Mouse (Mus musculus) neural tube, embryonic 11.5 days (tissue): ENCODE measurements at regions not wholly inside any gene's neighbourhood (a gene's known extent, or its start where the extent isn't known, plus 50 kb on each side); places are given as distances from the start of the nearest gene placed in this dataset.

Experiments used
- ATAC-seq: fragments of 200-750 bp; cut with Nextera tagmentation; 2 replicates; pipeline ENCODE4 v1.8.0; 2017; ENCODE audit warnings: moderate number of reproducible peaks, mild to moderate bottlenecking, moderate TSS enrichment, moderate library complexity; ENCODE audit not compliant: insufficient read depth, low FRiP score, low TSS enrichment
- DNase-seq: peaks from one replicate; pipeline ENCODE4 v3.0.0-alpha.2; 2015; ENCODE audit warnings: low spot score
- H3K27ac ChIP-seq: fragments of 300-500 bp; sonication (generic); 2 replicates; pipeline ENCODE4 v1.5.1; 2014; ENCODE audit warnings: low read depth, mild to moderate bottlenecking, low read length
- H3K27me3 ChIP-seq: fragments of 300-500 bp; sonication (generic); 2 replicates; pipeline ENCODE4 v1.6.1; 2014; ENCODE audit warnings: mild to moderate bottlenecking, low read length, mixed read lengths; ENCODE audit not compliant: control insufficient read depth, insufficient read depth
- H3K36me3 ChIP-seq: fragments of 300-500 bp; sonication (generic); 2 replicates; pipeline ENCODE4 v1.6.1; 2014; ENCODE audit warnings: mild to moderate bottlenecking, low read length, moderate library complexity, mixed read lengths; ENCODE audit not compliant: control insufficient read depth, insufficient read depth
- H3K4me1 ChIP-seq: fragments of 300-500 bp; sonication (generic); 2 replicates; pipeline ENCODE4 v1.6.1; 2014; ENCODE audit warnings: low read length, mixed read lengths; ENCODE audit not compliant: control insufficient read depth, insufficient read depth
- H3K4me2 ChIP-seq: fragments of 300-500 bp; sonication (generic); 2 replicates; pipeline ENCODE4 v1.6.1; 2014; ENCODE audit warnings: low read depth, mild to moderate bottlenecking, moderate library complexity
- H3K4me3 ChIP-seq: fragments of 300-500 bp; sonication (generic); 2 replicates; pipeline ENCODE4 v1.5.1; 2014; ENCODE audit warnings: low read depth, low read length
- H3K9ac ChIP-seq: fragments of 300-500 bp; sonication (generic); 2 replicates; pipeline ENCODE4 v1.6.1; 2014; ENCODE audit warnings: mild to moderate bottlenecking, low read length
- H3K9me3 ChIP-seq: fragments of 300-500 bp; sonication (generic); 2 replicates; pipeline ENCODE4 v1.6.1; 2016; ENCODE audit warnings: low read length; ENCODE audit not compliant: control insufficient read depth
- WGBS: fragments of 180-500 bp; shearing (Covaris S2); extraction: QIAGEN DNeasy Blood & Tissue Kit; methylation state at CpG from one replicate; pipeline ENCODE4 v1.1.7; 2014; 5-methylcytosine and 5-hydroxymethylcytosine counted together

- Histone ChIP-seq H3K9ac (no peak overlapping the region), H3K27me3 (no peaks in the 10 kb centered on the region), H3K4me2 (no peak overlapping the region), H3K4me1 (no peaks in the 10 kb centered on the region), H3K36me3 (no peaks in the 10 kb centered on the region), H3K9me3 (no peaks in the 10 kb centered on the region), H3K4me3 (no peak overlapping the region), H3K27ac (no peak overlapping the region)
- 87% methylated on average over 7 of the region's 7 CpGs for WGBS
- DNase-seq: no peak
- ATAC-seq: no peak
Observed at GRCm38 (mm10) chr15:90733891-90734290, 54.7 kb upstream of the Cpne8 start.
